Mouse (Mus musculus) layer of hippocampus, adult 9-10 months (tissue): ENCODE measurements around the gene Fkbp10.

Experiments
- DNase-seq: peaks from one replicate; pipeline ENCODE4 v3.0.0; 2022; ENCODE audit warnings: low spot score

The Fkbp10 gene

GRCm38 (mm10) chr11:100394353-100395074, 21.0 kb upstream of the Fkbp10 start:
- DNase-seq: no peak

GRCm38 (mm10) chr11:100395200-100395599, 20.3 kb upstream of the Fkbp10 start:
- DNase-seq: no peak

GRCm38 (mm10) chr11:100395861-100396631, 19.5 kb upstream of the Fkbp10 start:
- DNase-seq: no peak

GRCm38 (mm10) chr11:100396886-100397599, 18.5 kb upstream of the Fkbp10 start:
- DNase-seq: no peak

GRCm38 (mm10) chr11:100397600-100398389, 17.7 kb upstream of the Fkbp10 start, which contains the start of gene Jup:
TSS of gene Jup (minus strand) at chr11:100397763.
- DNase-seq: peak; percentile 99

GRCm38 (mm10) chr11:100398517-100398916, 17.0 kb upstream of the Fkbp10 start:
- no peak for DNase-seq

- DNase-seq: no peak
These were observed 16.2 kb upstream of the Fkbp10 start for GRCm38 (mm10) chr11:100399320-100399719.

GRCm38 (mm10) chr11:100399727-100400538, 15.6 kb upstream of the Fkbp10 start:
- DNase-seq: no peak

- no peak for DNase-seq
These were observed 14.7 kb upstream of the Fkbp10 start for GRCm38 (mm10) chr11:100400842-100401241.

GRCm38 (mm10) chr11:100402240-100402639, 13.3 kb upstream of the Fkbp10 start:
- DNase-seq: no peak

GRCm38 (mm10) chr11:100402682-100403081, 12.8 kb upstream of the Fkbp10 start:
- DNase-seq: no peak

- no peak for DNase-seq
These were observed 11.9 kb upstream of the Fkbp10 start for GRCm38 (mm10) chr11:100403445-100404134.

- no peak for DNase-seq
These were observed 10.9 kb upstream of the Fkbp10 start for GRCm38 (mm10) chr11:100404456-100405074.

- no peak for DNase-seq
These were observed 9.2 kb upstream of the Fkbp10 start for GRCm38 (mm10) chr11:100406273-100406672.

GRCm38 (mm10) chr11:100406995-100407705, 8.3 kb upstream of the Fkbp10 start:
- no peak for DNase-seq

- peak; percentile 66 for DNase-seq
These were observed 7.2 kb upstream of the Fkbp10 start for GRCm38 (mm10) chr11:100408076-100408834.

- no peak for DNase-seq
These were observed 6.5 kb upstream of the Fkbp10 start for GRCm38 (mm10) chr11:100408835-100409462.

- no peak for DNase-seq
These were observed 5.8 kb upstream of the Fkbp10 start for GRCm38 (mm10) chr11:100409686-100410085.
